Comparison of ENCODE assay signal across 27 mouse cellular contexts in the genomic region with DNA sequence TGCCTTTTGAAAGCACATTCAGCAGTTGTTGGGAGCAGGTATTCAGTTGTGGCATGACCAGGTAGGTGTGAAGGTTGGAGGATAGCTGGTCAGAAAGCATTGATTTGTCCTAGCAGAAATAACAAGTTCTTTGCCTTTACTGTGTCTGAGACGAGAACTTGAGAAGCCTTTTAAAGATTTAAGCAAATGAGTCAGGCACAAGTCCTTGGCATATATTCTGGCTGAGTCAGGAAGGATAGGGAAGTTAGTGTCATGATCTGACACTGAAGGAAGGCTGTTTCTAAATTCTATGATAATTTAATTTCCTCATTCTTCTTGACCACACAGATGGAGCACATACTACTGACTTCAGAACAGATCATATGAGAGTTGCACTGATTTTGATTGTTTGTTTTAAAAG.
"Had no signal": no experiment of that assay in that cellular context is flagged by ENCODE, and none has a peak within 500 bp of the region (broad histone marks: within the 10 kb centered on the region; RNA-seq: fewer than 3 reads in every experiment).

No protein-coding gene starts in this region.

- DNase-seq: gastrocnemius, postnatal 14 days; gastrocnemius, postnatal 36 days; heart, adult 11 months; heart, adult 2 months; heart, postnatal 10 days; heart, postnatal 4 days; kidney, adult 11 months; kidney, adult 2 months; kidney, adult 9 months; kidney, postnatal 14 days; kidney, postnatal 36 days; layer of hippocampus, adult 9-11 months; layer of hippocampus, postnatal 36 days; left cerebral cortex, postnatal 4 days had no signal

- H3K9me3 ChIP-seq: hindbrain, embryonic 10.5 days; hindbrain, embryonic 12.5 days; kidney, embryonic 15.5 days; limb, embryonic 13.5 days; limb, embryonic 15.5 days; liver, embryonic 12.5 days had no signal

- H3K4me1 ChIP-seq: heart, embryonic 12.5 days; hindbrain, embryonic 10.5 days; hindbrain, embryonic 12.5 days; kidney, embryonic 15.5 days; limb, embryonic 13.5 days; limb, embryonic 15.5 days; liver, embryonic 12.5 days had no signal

- H3K27ac ChIP-seq: heart, adult 2 months; hindbrain, embryonic 10.5 days; hindbrain, embryonic 12.5 days; hindbrain, embryonic 14.5 days; kidney, embryonic 15.5 days; kidney, postnatal 0 days; limb, embryonic 13.5 days; limb, embryonic 15.5 days; liver, embryonic 12.5 days; liver, embryonic 14.5 days had no signal

- H3K9ac ChIP-seq: heart, embryonic 12.5 days; hindbrain, embryonic 12.5 days; hindbrain, embryonic 14.5 days; kidney, embryonic 15.5 days; limb, embryonic 13.5 days; limb, embryonic 15.5 days; liver, embryonic 12.5 days; liver, embryonic 14.5 days had no signal

- ATAC-seq: hindbrain, embryonic 16.5 days; inflammation-experienced regulatory T-cells, adult 6 months; intestine, embryonic 16.5 days; liver, embryonic 12.5 days had no signal

- H3K36me3 ChIP-seq: heart, embryonic 12.5 days; hindbrain, embryonic 10.5 days; hindbrain, embryonic 12.5 days; kidney, embryonic 15.5 days; limb, embryonic 13.5 days; limb, embryonic 15.5 days; liver, embryonic 12.5 days had no signal

- H3K4me3 ChIP-seq: heart, adult 2 months; heart, embryonic 12.5 days; hindbrain, embryonic 10.5 days; hindbrain, embryonic 12.5 days; kidney, embryonic 15.5 days; limb, embryonic 13.5 days; limb, embryonic 15.5 days; liver, embryonic 12.5 days had no signal

- H3K27me3 ChIP-seq: heart, embryonic 12.5 days; hindbrain, embryonic 12.5 days; kidney, embryonic 15.5 days; limb, embryonic 13.5 days; limb, embryonic 15.5 days; liver, embryonic 12.5 days had no signal

- H3K4me2 ChIP-seq: heart, embryonic 12.5 days; hindbrain, embryonic 12.5 days; hindbrain, embryonic 14.5 days; kidney, embryonic 15.5 days; limb, embryonic 13.5 days; limb, embryonic 15.5 days; liver, embryonic 12.5 days had no signal
